Mouse (Mus musculus) embryonic facial prominence, embryonic 14.5 days (tissue): ENCODE results near the gene Arel1. TPM values are rescaled to one million over a fixed set of nuclear protein-coding genes. Genes with fewer than 3 reads are reported as not detected.
A peak's percentile ranks its signal among the peaks of the same experiment; 100 is the strongest.

Experiments used
- ATAC-seq: fragments of 200-750 bp; cut with Nextera tagmentation; 2 replicates; pipeline ENCODE4 v1.8.0; 2017; ENCODE audit warnings: low read depth, moderate number of reproducible peaks, moderate TSS enrichment
- DNase-seq: peaks from one replicate; pipeline ENCODE4 v3.0.0-alpha.2; 2015; ENCODE audit warnings: low spot score
- H3K27ac ChIP-seq: fragments of 300-500 bp; sonication (generic); replicated peaks from 2 replicates; pipeline ENCODE4 v1.5.1; 2014; ENCODE audit warnings: low read depth, mild to moderate bottlenecking, low read length, moderate library complexity
- H3K27me3 ChIP-seq: fragments of 300-500 bp; sonication (generic); replicated peaks from 2 replicates; pipeline ENCODE4 v1.6.1; 2014; ENCODE audit warnings: low read length; ENCODE audit not compliant: control insufficient read depth, insufficient read depth
- H3K36me3 ChIP-seq: fragments of 300-500 bp; sonication (generic); 2 replicates; pipeline ENCODE4 v1.6.1; 2014; ENCODE audit warnings: low read length, mixed read lengths; ENCODE audit not compliant: control insufficient read depth, insufficient read depth
- H3K4me1 ChIP-seq: fragments of 300-500 bp; sonication (generic); 2 replicates; pipeline ENCODE4 v1.6.1; 2014; ENCODE audit warnings: antibody characterized with exemption, low read length; ENCODE audit not compliant: control insufficient read depth, insufficient read depth
- H3K4me2 ChIP-seq: fragments of 300-500 bp; sonication (generic); 2 replicates; pipeline ENCODE4 v1.6.1; 2014; ENCODE audit warnings: low read depth, mild to moderate bottlenecking, low read length, moderate library complexity, mixed read lengths
- H3K4me3 ChIP-seq: fragments of 300-500 bp; sonication (generic); 2 replicates; pipeline ENCODE4 v1.5.1; 2014; ENCODE audit warnings: low read depth, mild to moderate bottlenecking, low read length
- H3K9ac ChIP-seq: fragments of 300-500 bp; sonication (generic); 2 replicates; pipeline ENCODE4 v1.6.1; 2014; ENCODE audit warnings: low read depth, mild to moderate bottlenecking, low read length, moderate library complexity, mixed read lengths
- H3K9me3 ChIP-seq: fragments of 300-500 bp; sonication (generic); 2 replicates; pipeline ENCODE4 v1.6.1; 2016; ENCODE audit warnings: low read length; ENCODE audit not compliant: control insufficient read depth
- WGBS: fragments of 180-500 bp; shearing (Covaris S2); extraction: QIAGEN DNeasy Blood & Tissue Kit; methylation state at CpG from one replicate; pipeline ENCODE4 v1.1.7; 2014; 5-methylcytosine and 5-hydroxymethylcytosine counted together
- polyA plus RNA-seq: library from polyadenylated mRNA; unstranded; fragments of >200 nt; fragmentation: Nextera tagmentation; extraction: Ambion mirVana; gene quantifications from 2 replicates; pipeline ENCODE4 v1.2.1, GENCODE M21; 2014

Gene Arel1
- polyA plus RNA-seq, 1 experiment from 2014 or later: 15.6 TPM

DNA sequence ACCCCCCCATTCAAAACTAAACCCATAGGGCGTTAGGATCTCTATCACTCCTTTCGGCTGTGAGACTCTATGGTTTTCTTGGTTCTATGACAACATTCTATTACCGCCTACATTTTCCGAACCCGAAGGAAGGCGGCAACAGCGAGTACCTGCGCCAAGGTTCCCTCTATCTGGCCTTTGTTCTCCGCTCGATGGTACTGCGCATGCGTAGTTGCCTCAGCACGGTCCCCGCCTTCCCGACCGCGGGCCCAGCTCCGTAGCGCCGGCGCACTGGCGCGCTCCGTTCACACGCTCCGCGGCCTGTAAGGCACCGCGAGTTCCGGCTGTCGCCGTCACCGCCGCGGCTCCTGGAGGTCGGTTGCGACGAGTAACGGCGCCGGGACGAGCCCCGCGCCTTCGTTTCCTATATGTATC lies 25.4 kb upstream of the Arel1 start, which contains the start of gene Ylpm1:
Gene Ylpm1, plus strand, starts transcription at position 239 of the 414 bp plus-strand sequence.
- WGBS: under 1% methylated on average over 44 of the region's 45 CpGs
- H3K9ac ChIP-seq: peak within 1 kb of the TSS; percentile 95
- no peaks in the 10 kb centered on the region for H3K27me3 ChIP-seq
- DNase-seq (peak; percentile 99), ATAC-seq (peak; percentile 99)
- H3K4me2 ChIP-seq: peak within 1 kb of the TSS; percentile 97
- H3K36me3 ChIP-seq: no peaks in the 10 kb centered on the region
- H3K27ac ChIP-seq: peak within 1 kb of the TSS; percentile 87
- H3K4me3 ChIP-seq: peak within 1 kb of the TSS; percentile 99
- H3K4me1 ChIP-seq: peaks cover 15% of the 10 kb centered on the region
- H3K9me3 ChIP-seq: peaks cover 4% of the 10 kb centered on the region; the same call in 1 of the 2 replicates

- peak overlapping the region; percentile 99 for H3K4me3 ChIP-seq
- no peak overlapping the region for H3K27ac ChIP-seq
- H3K36me3 ChIP-seq: no peaks in the 10 kb centered on the region
- H3K4me2 ChIP-seq: peak overlapping the region; percentile 97
- DNase-seq (no peak), ATAC-seq (no peak)
- H3K9ac ChIP-seq: peak overlapping the region; percentile 95; the same call in 1 of the 2 replicates
- peaks cover 15% of the 10 kb centered on the region for H3K4me1 ChIP-seq
- WGBS: 91% methylated on average over 8 of the region's 9 CpGs
- peaks cover 4% of the 10 kb centered on the region; the same call in 1 of the 2 replicates for H3K9me3 ChIP-seq
- no peaks in the 10 kb centered on the region for H3K27me3 ChIP-seq
Observed at GRCm38 (mm10) chr12:84995112-84995761, 24.5 kb upstream of the Arel1 start.

DNA sequence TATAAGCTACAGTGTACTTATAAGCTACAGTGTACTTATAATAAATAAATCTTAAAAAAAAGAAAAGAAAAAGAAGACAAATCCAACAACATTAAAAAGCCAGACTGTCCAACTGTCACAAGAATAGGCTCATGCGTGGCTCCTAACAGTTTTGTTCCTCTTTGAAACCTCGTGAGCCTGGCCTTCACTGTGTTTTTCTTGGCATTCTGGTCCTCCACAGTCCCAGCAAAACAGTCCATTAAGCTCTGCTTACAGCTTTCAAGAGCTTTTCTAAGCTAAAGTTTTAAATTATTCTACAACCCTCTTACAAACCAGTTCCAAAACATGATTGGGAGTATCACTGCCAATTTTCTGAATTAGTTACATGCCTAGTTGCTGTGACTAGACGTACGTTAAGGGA lies 18.8 kb upstream of the Arel1 start:
- Histone ChIP-seq H3K9me3 (peaks cover 4% of the 10 kb centered on the region; the same call in 1 of the 2 replicates), H3K36me3 (peaks cover 2% of the 10 kb centered on the region; the same call in 1 of the 2 replicates), H3K4me1 (no peaks in the 10 kb centered on the region), H3K9ac (no peak overlapping the region), H3K4me3 (no peak overlapping the region), H3K4me2 (no peak overlapping the region), H3K27ac (no peak overlapping the region), H3K27me3 (no peaks in the 10 kb centered on the region)
- peak; percentile 20 for DNase-seq
- 45% methylated on average over 4 of the region's 4 CpGs for WGBS
- ATAC-seq: no peak

GRCm38 (mm10) chr12:84979264-84979862 lies 8.7 kb upstream of the Arel1 start:
- Histone ChIP-seq H3K27me3 (no peaks in the 10 kb centered on the region), H3K9me3 (no peaks in the 10 kb centered on the region), H3K36me3 (peaks cover 91% of the 10 kb centered on the region), H3K4me1 (no peaks in the 10 kb centered on the region), H3K27ac (no peak overlapping the region), H3K4me2 (no peak overlapping the region), H3K9ac (no peak overlapping the region), H3K4me3 (no peak overlapping the region)
- DNase-seq (no peak), ATAC-seq (no peak)
- WGBS: 94% methylated on average over 2 of the region's 2 CpGs

DNA sequence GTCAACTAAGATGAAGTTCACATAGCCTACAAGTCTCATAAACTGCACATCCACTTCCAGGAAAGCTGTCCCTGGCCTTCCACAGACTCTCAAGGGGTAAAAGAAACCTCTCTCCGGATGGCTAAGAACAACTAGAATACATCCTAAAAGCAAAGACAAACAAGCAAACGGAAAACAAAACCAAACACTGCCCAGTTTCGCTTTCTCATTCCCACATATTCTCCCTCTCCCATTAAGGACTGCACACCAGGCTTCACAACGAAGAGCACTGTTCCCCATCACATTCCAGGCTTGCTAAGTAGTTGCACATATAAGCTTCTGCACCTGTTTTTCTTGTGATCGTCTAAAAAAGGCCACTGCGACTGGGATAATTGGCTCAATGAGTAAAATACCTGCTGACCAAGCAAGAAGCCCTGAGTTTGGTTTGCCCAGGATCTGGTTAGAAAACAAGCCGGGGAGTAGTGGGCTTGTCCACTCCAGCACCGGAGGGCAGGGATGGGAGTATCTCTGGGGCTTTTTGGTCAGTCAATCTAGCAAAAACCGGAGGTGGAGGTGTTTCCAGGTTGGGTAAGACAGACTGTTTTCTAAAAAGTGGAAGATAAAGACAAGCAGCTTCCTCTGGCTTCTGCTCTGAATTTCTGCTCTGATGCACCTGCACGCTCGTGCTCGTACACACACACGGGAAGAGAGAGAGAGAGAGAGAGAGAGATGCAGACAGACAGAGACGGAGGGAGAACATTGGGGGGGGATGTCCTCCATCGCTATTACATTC lies 858 bp downstream of the Arel1 start:
- Histone ChIP-seq H3K9ac (peak overlapping the region; percentile 86), H3K27me3 (no peaks in the 10 kb centered on the region), H3K27ac (no peak overlapping the region), H3K9me3 (no peaks in the 10 kb centered on the region), H3K36me3 (peaks cover 19% of the 10 kb centered on the region), H3K4me3 (peak overlapping the region; percentile 87), H3K4me1 (peaks cover 8% of the 10 kb centered on the region), H3K4me2 (peak overlapping the region; percentile 91)
- no peak for DNase-seq
- 27% methylated on average over 15 of the region's 15 CpGs for WGBS
- ATAC-seq: 0 out of 2 replicates have a peak, but pooled peaks have one; percentile 15

DNA sequence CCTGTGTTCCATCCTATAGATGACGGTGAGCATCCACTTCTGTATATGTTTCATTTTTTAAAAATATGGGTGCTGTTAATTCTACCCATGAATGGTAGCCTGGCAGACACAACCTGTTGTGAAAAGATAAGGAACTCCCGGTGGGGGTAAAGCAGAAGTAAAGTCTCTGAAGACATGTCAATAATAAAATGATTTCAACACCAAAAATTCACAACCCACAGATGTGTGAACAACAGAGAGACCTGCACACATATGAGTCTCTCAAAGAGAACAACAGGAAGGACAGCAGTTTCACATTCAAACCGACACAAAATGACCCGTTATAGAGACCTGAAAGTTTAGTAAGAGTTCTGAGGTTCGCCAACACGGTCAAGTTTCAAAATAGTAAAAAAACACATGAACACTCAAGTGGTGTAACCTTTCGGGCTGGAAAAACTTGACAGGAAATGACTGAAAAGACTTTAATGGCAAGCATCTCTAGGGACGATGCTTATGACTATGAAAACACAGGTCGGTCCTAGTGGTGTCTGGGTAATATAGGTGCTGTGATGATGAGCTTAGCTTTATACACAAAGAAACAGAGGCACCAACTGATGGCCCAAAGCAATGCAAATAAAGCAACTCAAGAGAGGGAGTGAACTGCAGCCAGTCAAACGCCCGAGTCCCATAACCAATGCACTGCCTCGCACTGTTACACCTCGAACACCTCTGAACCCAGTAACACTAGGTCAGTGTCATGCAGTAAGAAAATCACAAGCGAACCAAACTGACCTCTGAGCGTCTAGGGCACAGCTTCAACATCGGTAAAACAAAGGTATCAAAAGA lies 1.7 kb downstream of the Arel1 start:
- peaks cover 8% of the 10 kb centered on the region for H3K4me1 ChIP-seq
- WGBS: 77% methylated on average over 16 of the region's 16 CpGs
- H3K4me2 ChIP-seq: peak overlapping the region; percentile 91
- no peak overlapping the region for H3K27ac ChIP-seq
- H3K36me3 ChIP-seq: peaks cover 13% of the 10 kb centered on the region
- H3K9ac ChIP-seq: peak overlapping the region; percentile 86; the same call in 1 of the 2 replicates
- no peaks in the 10 kb centered on the region for H3K9me3 ChIP-seq
- ATAC-seq (no peak), DNase-seq (no peak)
- H3K4me3 ChIP-seq: peak overlapping the region; percentile 87
- no peaks in the 10 kb centered on the region for H3K27me3 ChIP-seq

DNA sequence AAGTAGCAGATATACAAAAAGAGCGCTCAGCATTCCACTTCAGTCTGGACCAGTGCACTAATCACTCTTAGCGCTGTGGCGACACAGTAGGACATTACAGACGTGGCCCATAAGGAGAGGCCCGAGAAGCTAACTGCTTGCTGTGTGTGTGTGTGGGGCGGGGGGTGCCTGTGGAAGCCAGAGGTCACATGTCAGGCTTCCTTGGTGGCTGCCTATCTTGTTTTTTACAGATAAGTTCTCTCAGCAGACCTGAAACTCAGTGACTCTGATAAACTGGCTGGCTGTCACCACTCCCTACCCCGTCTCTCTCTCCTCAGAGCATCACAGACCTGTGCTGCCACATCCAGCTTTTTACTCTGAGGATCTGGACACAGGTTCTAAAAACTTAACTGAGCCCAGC lies 8.1 kb downstream of the Arel1 start:
- 81% methylated on average over 7 of the region's 7 CpGs for WGBS
- no peaks in the 10 kb centered on the region for H3K4me1 ChIP-seq
- H3K27me3 ChIP-seq: no peaks in the 10 kb centered on the region
- ATAC-seq (no peak), DNase-seq (no peak)
- no peak overlapping the region for H3K4me3 ChIP-seq
- H3K9ac ChIP-seq: no peak overlapping the region
- H3K36me3 ChIP-seq: peaks cover 21% of the 10 kb centered on the region
- H3K9me3 ChIP-seq: no peaks in the 10 kb centered on the region
- no peak overlapping the region for H3K27ac ChIP-seq
- H3K4me2 ChIP-seq: no peak overlapping the region

DNA sequence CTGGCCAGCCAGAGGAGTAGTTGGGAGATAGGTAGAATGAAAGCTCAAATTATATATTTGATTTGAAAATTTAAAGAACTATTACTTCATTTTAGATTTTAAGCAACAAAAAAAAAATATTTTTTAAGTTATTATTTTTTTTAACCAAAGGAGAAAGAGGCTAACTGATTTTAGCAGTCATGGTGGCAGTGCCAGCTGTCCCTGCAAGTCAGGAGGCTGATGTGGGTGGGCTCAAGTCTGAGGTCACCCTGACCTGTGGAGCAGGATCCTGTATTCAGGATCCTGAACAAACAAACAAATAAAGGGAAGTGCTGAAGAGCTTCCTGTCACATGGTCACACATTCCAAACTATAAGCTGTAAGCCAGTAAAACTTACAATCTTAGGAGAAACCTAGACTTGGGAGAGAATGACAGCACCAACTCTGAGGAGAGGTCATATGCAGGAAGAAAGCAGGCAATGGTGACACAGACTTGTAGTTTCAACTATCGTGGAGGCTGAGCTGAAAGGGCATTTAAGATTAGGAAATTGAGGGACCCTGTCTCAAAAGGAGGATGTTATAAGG lies 11.8 kb downstream of the Arel1 start:
- no peak overlapping the region for H3K9ac ChIP-seq
- no peak for DNase-seq
- H3K27me3 ChIP-seq: no peaks in the 10 kb centered on the region
- no peak overlapping the region for H3K4me2 ChIP-seq
- no peak for ATAC-seq
- WGBS: 63% methylated on average over 1 of the region's 1 CpGs
- H3K4me1 ChIP-seq: no peaks in the 10 kb centered on the region
- H3K4me3 ChIP-seq: no peak overlapping the region
- H3K27ac ChIP-seq: no peak overlapping the region
- peaks cover 22% of the 10 kb centered on the region for H3K36me3 ChIP-seq
- H3K9me3 ChIP-seq: no peaks in the 10 kb centered on the region
